Comparison of ENCODE assay signal across 8 mouse cellular contexts in genomic region chr12:111428961-111429911, GRCm38 (mm10). TPM values are rescaled to one million over a fixed set of nuclear protein-coding genes. Genes with fewer than 3 reads are reported as not detected.
DNase-seq lines count a peak whose midpoint lies in the region; ATAC-seq and TF ChIP-seq lines count a peak whose summit lies in the region.

No protein-coding gene starts in this region.

- peaks cover 93% of the 10 kb centered on the region for H3K27me3 ChIP-seq in heart, embryonic 10.5 days (ENCODE audit: insufficient read depth, poor library complexity, severe bottlenecking)
- peaks cover 20% of the 10 kb centered on the region for H3K27me3 ChIP-seq in kidney, embryonic 16.5 days (ENCODE audit: insufficient read depth, low read length)
- peaks cover 31% of the 10 kb centered on the region for H3K27me3 ChIP-seq in stomach, embryonic 16.5 days (ENCODE audit: control insufficient read depth, insufficient read depth, low read length)

- H3K9me3 ChIP-seq in heart, embryonic 10.5 days = no peaks in the 10 kb centered on the region
- no peaks in the 10 kb centered on the region for H3K9me3 ChIP-seq in kidney, embryonic 16.5 days (ENCODE audit: low read length)
- no peaks in the 10 kb centered on the region for H3K9me3 ChIP-seq in stomach, embryonic 16.5 days (replicated peaks; ENCODE audit: control insufficient read depth, low read length)

- under 1% methylated on average over 40 of the region's 40 CpGs for WGBS in heart, embryonic 10.5 days
- under 1% methylated on average over 40 of the region's 40 CpGs for WGBS in kidney, embryonic 16.5 days
- 1% methylated on average over 40 of the region's 40 CpGs for WGBS in stomach, embryonic 16.5 days

- peak overlapping the region; percentile 68 for H3K9ac ChIP-seq in kidney, embryonic 16.5 days (replicated peaks; ENCODE audit: low read length)
- peak overlapping the region; percentile 67 for H3K9ac ChIP-seq in stomach, embryonic 16.5 days (ENCODE audit: low read length)

- peak overlapping the region; percentile 70 for H3K4me2 ChIP-seq in kidney, embryonic 16.5 days (replicated peaks; ENCODE audit: low read depth, low read length)
- H3K4me2 ChIP-seq in stomach, embryonic 16.5 days (ENCODE audit: low read depth, low read length) = peak overlapping the region; percentile 74

- no peaks in the 10 kb centered on the region for H3K36me3 ChIP-seq in heart, embryonic 10.5 days
- no peaks in the 10 kb centered on the region for H3K36me3 ChIP-seq in kidney, embryonic 16.5 days (ENCODE audit: insufficient read depth, low read length)
- no peaks in the 10 kb centered on the region for H3K36me3 ChIP-seq in stomach, embryonic 16.5 days (ENCODE audit: control insufficient read depth, insufficient read depth, low read length)

- TF ChIP-seq POLR2A in cortical plate, adult 2 months (IDR thresholded peaks at IDR 0.05; ENCODE audit: extremely low read depth, insufficient read depth, low read length) = peak; percentile 49; the same call in 1 of the 2 replicates

- H3K4me3 ChIP-seq in cortical plate, adult 2 months (ENCODE audit: insufficient read depth, low read length) = peak overlapping the region; percentile 32
- H3K4me3 ChIP-seq in heart, embryonic 10.5 days = peak overlapping the region; percentile 63
- peak overlapping the region; percentile 48 for H3K4me3 ChIP-seq in kidney, embryonic 16.5 days (ENCODE audit: low read length)
- peak overlapping the region; percentile 43 for H3K4me3 ChIP-seq in stomach, embryonic 16.5 days (replicated peaks; ENCODE audit: low read length)

- peaks cover 4% of the 10 kb centered on the region; the same call in 1 of the 2 replicates for H3K4me1 ChIP-seq in cortical plate, adult 2 months (ENCODE audit: control insufficient read depth, insufficient read depth, low read length)
- peaks cover 79% of the 10 kb centered on the region for H3K4me1 ChIP-seq in heart, embryonic 10.5 days
- H3K4me1 ChIP-seq in kidney, embryonic 16.5 days (ENCODE audit: insufficient read depth, low read length) = peaks cover 83% of the 10 kb centered on the region
- H3K4me1 ChIP-seq in stomach, embryonic 16.5 days (ENCODE audit: control insufficient read depth, insufficient read depth, low read length) = peaks cover 36% of the 10 kb centered on the region

- no peak for ATAC-seq in kidney, embryonic 16.5 days (ENCODE audit: low FRiP score, low TSS enrichment)
- peak; percentile 24; the same call in 1 of the 2 replicates for ATAC-seq in megakaryocyte progenitor cell, adult 5-6 weeks (replicated peaks; ENCODE audit: poor library complexity)
- ATAC-seq in stomach, embryonic 16.5 days (ENCODE audit: insufficient read depth, low FRiP score) = peak; percentile 41; the same call in 1 of the 2 replicates

- peak; percentile 36 to 49 for DNase-seq in right cerebral cortex, adult 2 months (ENCODE audit: low spot score in 2 of 2)
- no peak for DNase-seq in right cerebral cortex, postnatal 36 days (ENCODE audit: low spot score in 2 of 2)
- no peak for DNase-seq in heart, embryonic 10.5 days (ENCODE audit: low spot score)
- no peak for DNase-seq in layer of hippocampus, postnatal 25 days (ENCODE audit: extremely low spot score in 1 of 2, low spot score in 1 of 2)

- no peak overlapping the region for H3K27ac ChIP-seq in cortical plate, adult 2 months (ENCODE audit: insufficient read depth, low read length)
- H3K27ac ChIP-seq in heart, embryonic 10.5 days = peak overlapping the region; percentile 84
- peak overlapping the region; percentile 92 for H3K27ac ChIP-seq in kidney, embryonic 16.5 days (ENCODE audit: low read length)
- peak overlapping the region; percentile 62; the same call in 1 of the 2 replicates for H3K27ac ChIP-seq in stomach, embryonic 16.5 days (ENCODE audit: low read length)

- no peak for TF ChIP-seq CTCF in cortical plate, adult 2 months (IDR thresholded peaks at IDR 0.05; ENCODE audit: extremely low read depth, insufficient read depth, low read length)

RNA-seq across cellular contexts. Expression of gene Exoc3l4, which starts 12.4 kb away (rescaled TPM):
- polyA plus RNA-seq in cortical plate, adult 2 months (2012; rRNA removed) = 2.4 and 2.5 TPM in 2 replicates
- 14.5 and 14.6 TPM in 2 replicates for polyA plus RNA-seq in heart, embryonic 10.5 days (2016; fragmentation: Nextera tagmentation; extraction: Ambion mirVana)
- 19.4 and 19.9 TPM in 2 replicates for polyA plus RNA-seq in kidney, embryonic 16.5 days (2015; fragmentation: Nextera tagmentation; extraction: Ambion mirVana)
- total RNA-seq in megakaryocyte progenitor cell, adult 5-6 weeks (2015) = 0.42 and 1.1 TPM in 2 replicates
- total RNA-seq in megakaryocyte progenitor cell, adult 5-6 weeks (2017) = not detected in 2 replicates
- 9.0 and 9.6 TPM in 2 replicates for polyA plus RNA-seq in stomach, embryonic 16.5 days (2015; fragmentation: Nextera tagmentation; extraction: Ambion mirVana)
- total RNA-seq in layer of hippocampus, postnatal 25 days (2021) = 1 to 10 TPM; 2.6 to 3.4 TPM

RNA-seq across cellular contexts. Expression of gene Tnfaip2, which starts 13.0 kb away (rescaled TPM):
- 0.66 and 0.79 TPM in 2 replicates for polyA plus RNA-seq in cortical plate, adult 2 months (2012; rRNA removed)
- 12.1 and 12.8 TPM in 2 replicates for polyA plus RNA-seq in heart, embryonic 10.5 days (2016; fragmentation: Nextera tagmentation; extraction: Ambion mirVana)
- 21.7 and 24.3 TPM in 2 replicates for polyA plus RNA-seq in kidney, embryonic 16.5 days (2015; fragmentation: Nextera tagmentation; extraction: Ambion mirVana)
- total RNA-seq in megakaryocyte progenitor cell, adult 5-6 weeks (2015) = 18.3 and 20.9 TPM in 2 replicates
- total RNA-seq in megakaryocyte progenitor cell, adult 5-6 weeks (2017) = 31.1 and 67.8 TPM in 2 replicates
- polyA plus RNA-seq in stomach, embryonic 16.5 days (2015; fragmentation: Nextera tagmentation; extraction: Ambion mirVana) = 11.2 and 12.8 TPM in 2 replicates
- under 1 TPM; 0.63 to 0.81 TPM for total RNA-seq in layer of hippocampus, postnatal 25 days (2021)

RNA-seq across cellular contexts. Expression of gene Lbhd2, which starts 22.6 kb away (rescaled TPM):
- polyA plus RNA-seq in cortical plate, adult 2 months (2012; rRNA removed) = 0.45 and 1.4 TPM in 2 replicates
- polyA plus RNA-seq in heart, embryonic 10.5 days (2016; fragmentation: Nextera tagmentation; extraction: Ambion mirVana) = 0.21 and 0.30 TPM in 2 replicates
- 4.6 and 5.5 TPM in 2 replicates for polyA plus RNA-seq in kidney, embryonic 16.5 days (2015; fragmentation: Nextera tagmentation; extraction: Ambion mirVana)
- total RNA-seq in megakaryocyte progenitor cell, adult 5-6 weeks (2015) = 0.30 TPM in 1 of 2 replicates, not detected in the other
- not detected in 2 replicates for total RNA-seq in megakaryocyte progenitor cell, adult 5-6 weeks (2017)
- polyA plus RNA-seq in stomach, embryonic 16.5 days (2015; fragmentation: Nextera tagmentation; extraction: Ambion mirVana) = 1.4 and 1.6 TPM in 2 replicates
- total RNA-seq in layer of hippocampus, postnatal 25 days (2021) = under 1 TPM in 1 of 2 experiments, not detected in 1; 0.86 TPM

RNA-seq across cellular contexts. Expression of gene Cdc42bpb, which starts 51.7 kb away (rescaled TPM):
- polyA plus RNA-seq in cortical plate, adult 2 months (2012; rRNA removed) = 195 and 201 TPM in 2 replicates
- polyA plus RNA-seq in heart, embryonic 10.5 days (2016; fragmentation: Nextera tagmentation; extraction: Ambion mirVana) = 27.8 and 33.1 TPM in 2 replicates
- polyA plus RNA-seq in kidney, embryonic 16.5 days (2015; fragmentation: Nextera tagmentation; extraction: Ambion mirVana) = 40.6 and 45.2 TPM in 2 replicates
- 1.5 and 5.4 TPM in 2 replicates for total RNA-seq in megakaryocyte progenitor cell, adult 5-6 weeks (2015)
- 2.9 and 5.2 TPM in 2 replicates for total RNA-seq in megakaryocyte progenitor cell, adult 5-6 weeks (2017)
- 29.3 and 32.9 TPM in 2 replicates for polyA plus RNA-seq in stomach, embryonic 16.5 days (2015; fragmentation: Nextera tagmentation; extraction: Ambion mirVana)
- total RNA-seq in layer of hippocampus, postnatal 25 days (2021) = 100 to 1,000 TPM; 107 to 117 TPM

RNA-seq across cellular contexts. Expression of gene Gm266, which starts 56.4 kb away (rescaled TPM):
- 6.3 and 9.1 TPM in 2 replicates for polyA plus RNA-seq in cortical plate, adult 2 months (2012; rRNA removed)
- 4.6 and 15.2 TPM in 2 replicates for polyA plus RNA-seq in heart, embryonic 10.5 days (2016; fragmentation: Nextera tagmentation; extraction: Ambion mirVana)
- polyA plus RNA-seq in kidney, embryonic 16.5 days (2015; fragmentation: Nextera tagmentation; extraction: Ambion mirVana) = 78.6 and 84.8 TPM in 2 replicates
- total RNA-seq in megakaryocyte progenitor cell, adult 5-6 weeks (2015) = not detected in 2 replicates
- not detected in 2 replicates for total RNA-seq in megakaryocyte progenitor cell, adult 5-6 weeks (2017)
- 12.9 and 15.2 TPM in 2 replicates for polyA plus RNA-seq in stomach, embryonic 16.5 days (2015; fragmentation: Nextera tagmentation; extraction: Ambion mirVana)
- 1 to 10 TPM; 5.6 to 7.8 TPM for total RNA-seq in layer of hippocampus, postnatal 25 days (2021)

Comparison
In these comparisons a context has a peak if more than half of its experiments do, and no peak if none do; other contexts are left out.
1. DNase-seq: peak in right cerebral cortex, adult 2 months (2 of 2); none in right cerebral cortex, postnatal 36 days (0 of 2), heart, embryonic 10.5 days (single experiment) and layer of hippocampus, postnatal 25 days (0 of 2).
2. Peak in every context shown above with its lines, with median percentiles within 50 percentile points of each other: H3K4me3 ChIP-seq.